Mouse (Mus musculus): ENCODE measurements around the gene Ank2. TPM values are rescaled to one million over a fixed set of nuclear protein-coding genes. Genes with fewer than 3 reads are reported as not detected.

Gene Ank2
- polyA plus RNA-seq, 1 experiment from 2014 or later: 159 TPM

- ATAC-seq (replicated peaks): no peak
- no peak overlapping the region for H3K27ac ChIP-seq (replicated peaks)
- no peak overlapping the region for H3K4me3 ChIP-seq
- H3K4me1 ChIP-seq: no peaks in the 10 kb centered on the region
- no peak overlapping the region for H3K4me2 ChIP-seq (replicated peaks)
- H3K9me3 ChIP-seq: no peaks in the 10 kb centered on the region
- H3K36me3 ChIP-seq: peaks cover 53% of the 10 kb centered on the region
- 84% methylated on average over 6 of the region's 6 CpGs for WGBS
- no peak overlapping the region for H3K9ac ChIP-seq (replicated peaks)
- no peaks in the 10 kb centered on the region for H3K27me3 ChIP-seq
Observed at GRCm38 (mm10) chr3:127015175-127015574, 484.0 kb downstream of the Ank2 start.

DNA sequence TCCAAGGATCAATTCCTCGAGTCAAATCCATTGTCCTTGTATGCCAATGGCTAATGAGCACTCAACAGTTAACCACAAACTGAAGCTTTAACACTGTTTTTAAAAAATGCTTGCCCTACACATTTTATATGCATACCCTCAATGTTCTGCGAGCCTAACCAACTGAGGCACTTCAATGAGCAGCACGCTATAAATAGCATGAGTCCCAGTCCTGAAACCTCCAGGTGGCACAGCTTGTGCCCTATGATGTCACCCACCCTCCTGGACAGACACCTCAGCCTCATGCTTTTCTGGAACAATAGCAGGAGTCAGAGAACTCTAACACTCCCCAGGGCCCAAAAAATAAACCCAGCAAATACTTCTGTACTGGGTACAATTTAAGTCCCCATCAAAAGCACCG lies 485.2 kb downstream of the Ank2 start:
- ATAC-seq (replicated peaks): no peak
- H3K4me3 ChIP-seq: no peak overlapping the region
- no peaks in the 10 kb centered on the region for H3K4me1 ChIP-seq
- H3K4me2 ChIP-seq (replicated peaks): no peak overlapping the region
- no peaks in the 10 kb centered on the region for H3K9me3 ChIP-seq
- WGBS: 77% methylated on average over 4 of the region's 4 CpGs
- no peak overlapping the region for H3K9ac ChIP-seq (replicated peaks)
- H3K36me3 ChIP-seq: peaks cover 64% of the 10 kb centered on the region
- H3K27me3 ChIP-seq: no peaks in the 10 kb centered on the region
- no peak overlapping the region for H3K27ac ChIP-seq (replicated peaks)

GRCm38 (mm10) chr3:127012525-127012924 lies 486.6 kb downstream of the Ank2 start:
- Histone ChIP-seq H3K4me3 (no peak overlapping the region), H3K27me3 (no peaks in the 10 kb centered on the region), H3K9me3 (no peaks in the 10 kb centered on the region), H3K36me3 (peaks cover 75% of the 10 kb centered on the region), H3K9ac (replicated peaks) (no peak overlapping the region), H3K4me1 (no peaks in the 10 kb centered on the region), H3K4me2 (replicated peaks) (no peak overlapping the region), H3K27ac (replicated peaks) (no peak overlapping the region)
- WGBS: 52% methylated on average over 8 of the region's 8 CpGs
- ATAC-seq (replicated peaks): peak; percentile 61; the same call in 1 of the 2 replicates

DNA sequence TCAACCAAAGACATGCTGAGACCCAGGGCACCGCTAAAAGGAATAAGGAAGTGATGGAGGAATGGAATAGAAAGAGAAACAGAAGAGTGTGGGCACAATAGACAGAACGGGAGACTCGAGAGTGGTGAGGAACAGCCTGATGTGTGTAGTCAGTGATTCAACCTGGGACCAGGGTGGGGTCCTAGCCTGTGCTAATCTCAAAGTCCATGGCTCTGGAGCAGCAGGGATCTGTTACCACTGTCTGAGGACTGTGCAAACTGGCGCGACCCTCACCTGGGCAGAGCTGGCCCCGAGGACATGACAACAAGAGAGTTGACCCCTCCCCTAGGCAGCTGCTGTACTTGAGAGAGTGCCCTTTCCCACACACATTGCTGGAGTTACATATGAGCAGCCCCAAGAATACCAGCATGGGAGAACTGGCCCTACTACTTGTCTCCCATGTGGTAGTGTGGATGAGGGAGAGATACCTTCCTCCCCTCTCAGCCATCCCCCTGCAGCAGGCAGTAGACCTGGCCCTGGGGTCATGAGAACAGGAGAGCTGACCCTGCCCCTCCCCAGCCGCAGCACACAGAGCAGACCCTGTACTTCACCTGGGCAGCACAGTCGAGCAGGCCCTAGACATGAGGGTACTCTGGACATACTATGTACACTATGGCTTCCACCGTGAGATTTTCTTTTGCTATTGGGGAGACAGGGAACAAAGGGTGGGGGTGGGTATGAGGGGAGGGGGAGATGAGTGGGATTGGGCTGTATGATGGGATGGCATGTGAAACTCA lies 493.1 kb downstream of the Ank2 start:
- Histone ChIP-seq H3K4me3 (no peak overlapping the region), H3K4me2 (replicated peaks) (no peak overlapping the region), H3K36me3 (peaks cover 65% of the 10 kb centered on the region), H3K9ac (replicated peaks) (no peak overlapping the region), H3K4me1 (no peaks in the 10 kb centered on the region), H3K27ac (replicated peaks) (no peak overlapping the region), H3K27me3 (no peaks in the 10 kb centered on the region), H3K9me3 (no peaks in the 10 kb centered on the region)
- WGBS: 92% methylated on average over 9 of the region's 9 CpGs
- peak; percentile 53 for ATAC-seq (replicated peaks)

DNA sequence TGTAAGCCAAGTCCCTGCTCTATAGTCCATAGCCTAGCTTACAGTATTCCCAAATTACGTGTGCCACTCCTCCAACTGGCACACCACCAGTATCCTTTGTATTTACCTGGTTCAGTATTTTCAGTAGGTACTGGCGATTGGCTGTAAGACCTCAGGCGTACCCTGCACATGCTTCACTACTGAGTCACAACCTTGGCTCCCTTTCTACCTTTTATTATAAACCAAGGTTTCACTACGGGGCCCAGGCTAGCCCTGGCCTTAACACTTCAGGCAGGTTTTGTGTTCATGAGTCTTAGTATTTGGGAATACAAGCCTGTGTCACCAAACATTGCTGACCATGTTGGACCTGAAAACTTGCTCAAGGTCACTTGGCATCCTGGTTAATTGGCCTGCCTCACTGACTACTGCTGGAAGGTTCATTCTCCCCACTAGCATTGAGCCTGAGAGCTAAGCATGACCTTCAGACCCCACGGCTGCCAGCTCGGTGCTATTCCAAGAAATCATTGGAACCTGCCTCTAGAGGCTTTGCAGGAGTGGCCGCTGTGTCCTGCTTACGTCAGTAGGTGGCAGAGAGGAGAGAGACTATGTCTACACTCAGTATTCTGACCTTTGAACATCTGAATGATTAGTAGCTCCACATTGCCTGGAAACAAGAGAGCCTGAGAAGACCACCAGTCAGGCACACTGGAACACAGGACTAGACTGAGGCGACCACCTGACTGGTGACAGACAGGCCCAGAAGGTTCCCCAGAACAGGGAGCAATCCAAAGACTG lies 494.1 kb downstream of the Ank2 start:
- ATAC-seq (replicated peaks): peak; percentile 9; the same call in 1 of the 2 replicates
- WGBS: 81% methylated on average over 9 of the region's 9 CpGs
- H3K36me3 ChIP-seq: peaks cover 54% of the 10 kb centered on the region

GRCm38 (mm10) chr3:127003946-127004345 lies 495.2 kb downstream of the Ank2 start:
- Histone ChIP-seq H3K4me3 (no peak overlapping the region), H3K27me3 (no peaks in the 10 kb centered on the region), H3K27ac (replicated peaks) (no peak overlapping the region), H3K4me1 (peaks cover 4% of the 10 kb centered on the region), H3K36me3 (peaks cover 44% of the 10 kb centered on the region), H3K9me3 (no peaks in the 10 kb centered on the region), H3K9ac (replicated peaks) (no peak overlapping the region), H3K4me2 (replicated peaks) (no peak overlapping the region)
- no peak for ATAC-seq (replicated peaks)
- 91% methylated on average over 11 of the region's 11 CpGs for WGBS

More for the DNA sequence above, 494.1 kb downstream of the Ank2 start:
- Histone ChIP-seq H3K4me2 (replicated peaks) (no peak overlapping the region), H3K27ac (replicated peaks) (no peak overlapping the region), H3K27me3 (no peaks in the 10 kb centered on the region), H3K9me3 (no peaks in the 10 kb centered on the region), H3K4me3 (no peak overlapping the region), H3K9ac (replicated peaks) (no peak overlapping the region), H3K4me1 (no peaks in the 10 kb centered on the region)

GRCm38 (mm10) chr3:126998742-126999112 lies 500.4 kb downstream of the Ank2 start:
- H3K4me1 ChIP-seq: peaks cover 39% of the 10 kb centered on the region
- peak overlapping the region; percentile 72 for H3K27ac ChIP-seq (replicated peaks)
- H3K36me3 ChIP-seq: peaks cover 16% of the 10 kb centered on the region
- H3K4me3 ChIP-seq: peak overlapping the region; percentile 26
- WGBS: 2% methylated on average over 8 of the region's 8 CpGs
- no peaks in the 10 kb centered on the region for H3K27me3 ChIP-seq
- H3K9ac ChIP-seq (replicated peaks): peak overlapping the region; percentile 8; the same call in 1 of the 2 replicates
- peak; percentile 21; the same call in 1 of the 2 replicates for ATAC-seq (replicated peaks)
- H3K9me3 ChIP-seq: no peaks in the 10 kb centered on the region
- H3K4me2 ChIP-seq (replicated peaks): peak overlapping the region; percentile 38

GRCm38 (mm10) chr3:126998008-126998741 lies 501.0 kb downstream of the Ank2 start:
- H3K27ac ChIP-seq (replicated peaks): peak overlapping the region; percentile 72
- peaks cover 42% of the 10 kb centered on the region for H3K4me1 ChIP-seq
- peak overlapping the region; percentile 38 for H3K4me2 ChIP-seq (replicated peaks)
- no peaks in the 10 kb centered on the region for H3K27me3 ChIP-seq
- peak; percentile 80 for ATAC-seq (replicated peaks)
- H3K36me3 ChIP-seq: peaks cover 13% of the 10 kb centered on the region
- peak overlapping the region; percentile 26 for H3K4me3 ChIP-seq
- 3% methylated on average over 12 of the region's 12 CpGs for WGBS
- 0 out of 2 replicates have a peak overlapping the region, but pooled peaks have one; percentile 8 for H3K9ac ChIP-seq (replicated peaks)
- H3K9me3 ChIP-seq: no peaks in the 10 kb centered on the region

DNA sequence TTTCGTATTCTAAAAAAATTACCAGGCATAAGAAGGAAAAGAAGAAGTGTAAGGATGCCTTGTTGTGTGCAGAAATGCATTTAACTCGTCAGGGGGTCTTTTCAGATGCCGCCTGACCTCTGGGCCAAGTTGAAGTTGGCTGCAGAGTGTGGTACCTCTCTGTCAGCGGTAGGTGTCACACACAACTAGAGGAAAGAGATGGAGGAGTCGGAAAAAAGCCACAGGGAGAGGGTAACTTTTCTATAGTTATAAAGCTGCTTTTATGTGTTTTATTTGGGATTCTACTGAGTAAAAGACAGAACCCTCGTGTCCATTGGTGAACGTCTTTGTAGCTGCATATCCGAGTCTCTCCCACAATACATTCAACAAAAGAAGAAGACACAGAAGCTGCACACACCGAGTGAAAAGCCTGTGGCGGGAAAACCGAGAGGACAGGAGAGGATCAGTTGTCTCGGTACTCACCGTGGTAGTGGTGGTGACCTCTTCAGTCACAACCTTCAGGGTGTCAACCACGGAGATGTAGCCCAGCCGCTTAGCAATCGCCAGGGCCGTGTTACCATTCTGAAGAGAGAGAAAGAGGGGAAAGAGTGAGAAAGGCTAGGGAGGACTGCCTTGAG lies 501.7 kb downstream of the Ank2 start:
- peak overlapping the region; percentile 38 for H3K4me2 ChIP-seq (replicated peaks)
- H3K9ac ChIP-seq (replicated peaks): 0 out of 2 replicates have a peak overlapping the region, but pooled peaks have one; percentile 8
- peaks cover 7% of the 10 kb centered on the region; the same call in 1 of the 2 replicates for H3K36me3 ChIP-seq
- H3K27ac ChIP-seq (replicated peaks): peak overlapping the region; percentile 72
- 2% methylated on average over 17 of the region's 17 CpGs for whole genome bisulfite sequencing
- H3K4me3 ChIP-seq: peak overlapping the region; percentile 26
- peaks cover 42% of the 10 kb centered on the region for H3K4me1 ChIP-seq
- ATAC-seq (replicated peaks): no peak; the same call in none of the 2 replicates
- H3K27me3 ChIP-seq: no peaks in the 10 kb centered on the region
- H3K9me3 ChIP-seq: no peaks in the 10 kb centered on the region

GRCm38 (mm10) chr3:126996721-126997120 lies 502.4 kb downstream of the Ank2 start:
- Histone ChIP-seq H3K27ac (replicated peaks) (peak overlapping the region; percentile 72), H3K27me3 (no peaks in the 10 kb centered on the region), H3K9ac (replicated peaks) (peak overlapping the region; percentile 22; the same call in 1 of the 2 replicates), H3K4me1 (peaks cover 42% of the 10 kb centered on the region), H3K36me3 (peaks cover under 1% of the 10 kb centered on the region; the same call in 1 of the 2 replicates), H3K9me3 (no peaks in the 10 kb centered on the region), H3K4me3 (peak overlapping the region; percentile 26; the same call in 1 of the 2 replicates), H3K4me2 (replicated peaks) (peak overlapping the region; percentile 38)
- WGBS: 12% methylated on average over 8 of the region's 8 CpGs
- peak; percentile 53 for ATAC-seq (replicated peaks)

DNA sequence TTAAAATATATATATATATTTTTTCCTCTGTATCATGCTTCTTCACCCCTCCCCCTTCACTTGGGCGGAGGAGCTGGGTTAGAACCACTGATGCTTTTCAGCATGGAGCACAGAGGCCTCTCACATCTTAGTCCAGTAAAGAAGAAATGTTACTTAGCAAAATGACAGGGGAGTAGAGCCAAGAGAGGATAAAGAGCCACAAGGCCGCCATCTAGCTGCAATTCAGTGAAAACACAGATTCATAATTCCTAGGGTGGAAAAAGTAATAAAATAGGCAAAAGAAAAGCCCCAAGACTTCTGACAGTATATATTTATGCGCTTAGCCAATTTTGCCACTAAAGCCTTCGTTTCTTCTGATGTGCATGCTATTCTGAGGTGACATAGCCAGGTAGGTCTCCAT lies 503.2 kb downstream of the Ank2 start:
- Histone ChIP-seq H3K4me1 (peaks cover 42% of the 10 kb centered on the region), H3K27me3 (no peaks in the 10 kb centered on the region), H3K36me3 (no peaks in the 10 kb centered on the region), H3K27ac (replicated peaks) (no peak overlapping the region), H3K9ac (replicated peaks) (no peak overlapping the region), H3K4me3 (no peak overlapping the region), H3K4me2 (replicated peaks) (peak overlapping the region; percentile 22; the same call in 1 of the 2 replicates), H3K9me3 (no peaks in the 10 kb centered on the region)
- no peak for ATAC-seq (replicated peaks)
- 57% methylated on average over 4 of the region's 4 CpGs for WGBS

Measured in forebrain, embryonic 15.5 days (tissue).